ENCODE assay signal across 25 mouse cellular contexts in the genomic region with DNA sequence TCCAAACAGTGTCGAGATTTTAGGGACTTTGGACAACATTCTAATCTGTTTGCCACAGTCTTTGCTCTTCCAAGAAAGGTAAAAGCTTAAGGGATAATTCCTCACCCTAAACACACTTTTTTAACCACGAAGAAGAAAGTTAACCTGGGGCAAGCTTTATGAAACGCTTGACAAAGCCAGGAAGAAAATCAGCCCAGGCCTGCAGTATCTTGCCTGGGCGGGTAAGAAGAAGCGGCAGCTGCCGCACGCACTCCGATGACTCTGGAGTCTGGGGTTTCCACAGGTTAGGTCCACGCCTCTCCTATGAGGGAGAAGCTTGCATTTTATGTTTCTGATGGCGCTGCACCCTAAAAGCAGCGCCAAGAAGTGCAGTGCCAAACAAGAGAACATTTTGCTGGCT.
DNase-seq lines count a peak whose midpoint lies in the region; ATAC-seq and TF ChIP-seq lines count a peak whose summit lies in the region.
"Had no signal": no experiment of that assay in that cellular context is flagged by ENCODE, and none has a peak within 500 bp of the region (broad histone marks: within the 10 kb centered on the region; RNA-seq: fewer than 3 reads in every experiment).

No protein-coding gene starts in this region.

- H3K9ac ChIP-seq in hindbrain, postnatal 0 days (replicated peaks; ENCODE audit: low read length) = no peak overlapping the region
- no peak overlapping the region for H3K9ac ChIP-seq in liver, embryonic 12.5 days
- H3K9ac ChIP-seq: forebrain, embryonic 15.5 days; hindbrain, embryonic 12.5 days; midbrain, embryonic 13.5 days had no signal

- no peak for ATAC-seq in hindbrain, postnatal 0 days
- no peak for ATAC-seq in liver, embryonic 12.5 days
- ATAC-seq: CD4-positive, CD25-positive, alpha-beta regulatory T cell, adult 4 months; forebrain, embryonic 15.5 days; inflammation-experienced regulatory T-cells, adult 6 months; lung, postnatal 0 days; midbrain, embryonic 13.5 days had no signal

- H3K27me3 ChIP-seq in hindbrain, embryonic 10.5 days (ENCODE audit: insufficient read depth, poor library complexity, severe bottlenecking) = peaks cover 5% of the 10 kb centered on the region; the same call in 1 of the 2 replicates
- no peaks in the 10 kb centered on the region for H3K27me3 ChIP-seq in hindbrain, postnatal 0 days (ENCODE audit: insufficient read depth, low read length)
- H3K27me3 ChIP-seq in liver, embryonic 12.5 days (replicated peaks) = no peaks in the 10 kb centered on the region
- H3K27me3 ChIP-seq: forebrain, embryonic 15.5 days; hindbrain, embryonic 12.5 days; midbrain, embryonic 13.5 days had no signal

- DNase-seq in hindbrain, embryonic 10.5 days (ENCODE audit: low spot score) = no peak
- DNase-seq in hindbrain, postnatal 0 days (ENCODE audit: low spot score) = no peak
- peak; percentile 23 for DNase-seq in ZHBTc4 (ENCODE audit: low read depth, low spot score)
- peak; percentile 88 for DNase-seq in fat pad, adult 2 months (ENCODE audit: extremely low read depth, low read depth, low spot score)
- DNase-seq in skeletal muscle tissue, adult 2 months (ENCODE audit: low read depth, low spot score) = peak; percentile 8
- no peak for DNase-seq in cerebellum, adult 18-20 months
- no peak for DNase-seq in cerebellum, adult 9-10 months
- DNase-seq: cerebellum, adult 9-11 months; embryo, embryonic 11 days; gastrocnemius, postnatal 36 days; kidney, adult 2 months; kidney, postnatal 10 days; right cerebral cortex, postnatal 25 days; thymus, adult 2 months had no signal

- 81% methylated on average over 11 of the region's 11 CpGs for WGBS in hindbrain, embryonic 10.5 days
- 80% methylated on average over 11 of the region's 11 CpGs for WGBS in hindbrain, postnatal 0 days
- 66% methylated on average over 11 of the region's 11 CpGs for WGBS in liver, embryonic 12.5 days (ENCODE audit: insufficient replicate concordance)

- H3K9me3 ChIP-seq in hindbrain, embryonic 10.5 days = no peaks in the 10 kb centered on the region
- H3K9me3 ChIP-seq in hindbrain, postnatal 0 days (ENCODE audit: low read length) = no peaks in the 10 kb centered on the region
- H3K9me3 ChIP-seq in liver, embryonic 12.5 days (replicated peaks) = no peaks in the 10 kb centered on the region
- H3K9me3 ChIP-seq: forebrain, embryonic 15.5 days; heart, embryonic 10.5 days; hindbrain, embryonic 12.5 days; midbrain, embryonic 13.5 days had no signal

- H3K36me3 ChIP-seq in hindbrain, embryonic 10.5 days = no peaks in the 10 kb centered on the region
- no peaks in the 10 kb centered on the region for H3K36me3 ChIP-seq in hindbrain, postnatal 0 days (ENCODE audit: insufficient read depth, low read length)
- H3K36me3 ChIP-seq in liver, embryonic 12.5 days = no peaks in the 10 kb centered on the region
- H3K36me3 ChIP-seq: forebrain, embryonic 15.5 days; heart, embryonic 10.5 days; hindbrain, embryonic 12.5 days; midbrain, embryonic 13.5 days had no signal

- H3K4me3 ChIP-seq in hindbrain, embryonic 10.5 days = no peak overlapping the region
- no peak overlapping the region for H3K4me3 ChIP-seq in hindbrain, postnatal 0 days (ENCODE audit: low read length)
- no peak overlapping the region for H3K4me3 ChIP-seq in liver, embryonic 12.5 days
- H3K4me3 ChIP-seq: erythroblast, embryonic 14.5 days; forebrain, embryonic 15.5 days; heart, embryonic 10.5 days; hindbrain, embryonic 12.5 days; left cerebral cortex, adult 2 months; midbrain, embryonic 13.5 days; myocyte had no signal

- no peak overlapping the region for H3K4me2 ChIP-seq in hindbrain, postnatal 0 days (ENCODE audit: low read depth, low read length)
- H3K4me2 ChIP-seq in liver, embryonic 12.5 days = no peak overlapping the region
- H3K4me2 ChIP-seq: forebrain, embryonic 15.5 days; hindbrain, embryonic 12.5 days; midbrain, embryonic 13.5 days had no signal

- H3K4me1 ChIP-seq in hindbrain, embryonic 10.5 days (replicated peaks) = peaks cover 8% of the 10 kb centered on the region; the same call in 1 of the 2 replicates
- H3K4me1 ChIP-seq in hindbrain, postnatal 0 days (ENCODE audit: insufficient read depth, low read length) = no peaks in the 10 kb centered on the region
- H3K4me1 ChIP-seq in liver, embryonic 12.5 days = no peaks in the 10 kb centered on the region
- H3K4me1 ChIP-seq: forebrain, embryonic 15.5 days; hindbrain, embryonic 12.5 days; midbrain, embryonic 13.5 days had no signal

- no peak for TF ChIP-seq CTCF in hindbrain, postnatal 0 days (IDR thresholded peaks at IDR 0.05; ENCODE audit: low read depth)

- peak overlapping the region; percentile 35 for H3K27ac ChIP-seq in hindbrain, embryonic 10.5 days
- no peak overlapping the region for H3K27ac ChIP-seq in hindbrain, postnatal 0 days
- H3K27ac ChIP-seq in liver, embryonic 12.5 days = no peak overlapping the region
- H3K27ac ChIP-seq: forebrain, embryonic 15.5 days; heart, embryonic 10.5 days; hindbrain, embryonic 12.5 days; left cerebral cortex, adult 2 months; midbrain, embryonic 13.5 days had no signal

Comparison
In these comparisons a context has a peak if more than half of its experiments do, and no peak if none do; other contexts are left out.
1. DNase-seq: peak in ZHBTc4 (single experiment), fat pad, adult 2 months (single experiment) and skeletal muscle tissue, adult 2 months (single experiment); none in hindbrain, embryonic 10.5 days (single experiment), hindbrain, postnatal 0 days (single experiment), cerebellum, adult 18-20 months (0 of 2) and cerebellum, adult 9-10 months (single experiment).